Mouse (Mus musculus) G1E (cell line): ENCODE measurements at regions not wholly inside any gene's neighbourhood (a gene's known extent, or its start where the extent isn't known, plus 50 kb on each side); places are given as distances from the start of the nearest gene placed in this dataset.

ENCODE experiments used
- ATAC-seq: 2 replicates; pipeline ENCODE4 v1.8.0; 2016; ENCODE audit warnings: mild to moderate bottlenecking; ENCODE audit not compliant: insufficient number of reproducible peaks, poor library complexity, low FRiP score, severe bottlenecking; ENCODE audit errors: extremely low read depth
- DNase-seq: peaks from one replicate; pipeline ENCODE4 v3.0.0; 2012; ENCODE audit warnings: low spot score
- H3K27me3 ChIP-seq: 2 replicates; pipeline ENCODE4 v1.6.1; 2012; ENCODE audit warnings: mild to moderate bottlenecking, low read length, inconsistent platforms; ENCODE audit not compliant: insufficient read depth
- H3K36me3 ChIP-seq: replicated peaks from 2 replicates; pipeline ENCODE3; 2012; ENCODE audit warnings: mild to moderate bottlenecking, inconsistent platforms
- H3K4me1 ChIP-seq: 2 replicates; pipeline ENCODE4 v1.6.1; 2012; ENCODE audit warnings: low read depth, low read length, inconsistent platforms, mixed read lengths; ENCODE audit not compliant: insufficient read depth
- H3K4me3 ChIP-seq: 2 replicates; pipeline ENCODE4 v1.5.1; 2012; ENCODE audit warnings: low read depth, mild to moderate bottlenecking, inconsistent platforms, low read length, moderate library complexity, mixed read lengths
- H3K9me3 ChIP-seq: replicated peaks from 2 replicates; pipeline ENCODE4 v1.6.1; 2012; ENCODE audit warnings: inconsistent platforms
- CTCF ChIP-seq: IDR thresholded peaks from 2 replicates; pipeline ENCODE4 v1.5.1; 2012; ENCODE audit warnings: low read depth, low read length, inconsistent platforms, mixed read lengths
- GATA1 ChIP-seq: IDR thresholded peaks from 2 replicates; pipeline ENCODE4 v1.6.1; 2012; ENCODE audit warnings: borderline replicate concordance, low read length, inconsistent platforms, mixed read lengths
- GATA2 ChIP-seq: IDR thresholded peaks from 2 replicates; pipeline ENCODE4 v1.6.1; 2012; ENCODE audit warnings: low read depth, low read length, inconsistent platforms, borderline replicate concordance
- POLR2AphosphoS5 ChIP-seq: IDR thresholded peaks from 2 replicates; pipeline ENCODE4 v1.6.1; 2012; ENCODE audit warnings: low read depth, low read length, inconsistent platforms; ENCODE audit not compliant: insufficient replicate concordance
- TAL1 ChIP-seq: conservative IDR thresholded peaks from 2 replicates; pipeline ENCODE4 v1.6.1; 2012; ENCODE audit warnings: low read depth, low read length, inconsistent platforms, mixed read lengths

GRCm38 (mm10) chr7:72788261-72788660, 481.9 kb upstream of the Mctp2 start:
- no peaks in the 10 kb centered on the region for H3K4me1 ChIP-seq
- H3K36me3 ChIP-seq = no peaks in the 10 kb centered on the region
- no peaks in the 10 kb centered on the region for H3K27me3 ChIP-seq
- no peak overlapping the region for H3K4me3 ChIP-seq
- no peak for DNase-seq
- ATAC-seq = no peak
- TF ChIP-seq POLR2AphosphoS5 (no peak), GATA2 (no peak), GATA1 (no peak), CTCF (no peak), TAL1 (no peak)
- peaks cover 7% of the 10 kb centered on the region for H3K9me3 ChIP-seq

GRCm38 (mm10) chr7:72822142-72822541, 515.7 kb upstream of the Mctp2 start:
- H3K4me3 ChIP-seq = no peak overlapping the region
- no peak for ATAC-seq
- H3K9me3 ChIP-seq = no peaks in the 10 kb centered on the region; the same call in 1 of the 2 replicates
- H3K27me3 ChIP-seq = no peaks in the 10 kb centered on the region
- H3K4me1 ChIP-seq = no peaks in the 10 kb centered on the region
- H3K36me3 ChIP-seq = no peaks in the 10 kb centered on the region
- TF ChIP-seq CTCF (no peak), POLR2AphosphoS5 (no peak), TAL1 (no peak)
- DNase-seq = no peak

GRCm38 (mm10) chr7:72826597-72826996, 520.2 kb upstream of the Mctp2 start:
- H3K36me3 ChIP-seq = no peaks in the 10 kb centered on the region
- H3K9me3 ChIP-seq = peaks cover 3% of the 10 kb centered on the region
- no peaks in the 10 kb centered on the region for H3K4me1 ChIP-seq
- ATAC-seq (no peak), DNase-seq (no peak)
- TF ChIP-seq TAL1 = no peak
- no peaks in the 10 kb centered on the region for H3K27me3 ChIP-seq
- no peak overlapping the region for H3K4me3 ChIP-seq

GRCm38 (mm10) chr7:72835423-72835822, 529.0 kb upstream of the Mctp2 start:
- TF ChIP-seq GATA1 (no peak), TAL1 (no peak), GATA2 (no peak), POLR2AphosphoS5 (no peak), CTCF (no peak)
- H3K27me3 ChIP-seq = no peaks in the 10 kb centered on the region
- H3K4me1 ChIP-seq = no peaks in the 10 kb centered on the region
- DNase-seq (no peak), ATAC-seq (no peak)
- peaks cover 6% of the 10 kb centered on the region for H3K9me3 ChIP-seq
- H3K4me3 ChIP-seq = no peak overlapping the region
- H3K36me3 ChIP-seq = no peaks in the 10 kb centered on the region

- Histone ChIP-seq H3K4me1 (no peaks in the 10 kb centered on the region), H3K4me3 (no peak overlapping the region), H3K9me3 (peaks cover 6% of the 10 kb centered on the region), H3K27me3 (no peaks in the 10 kb centered on the region), H3K36me3 (no peaks in the 10 kb centered on the region)
- ATAC-seq (no peak), DNase-seq (no peak)
- TF ChIP-seq TAL1 (no peak), GATA1 (no peak), CTCF (no peak), POLR2AphosphoS5 (no peak), GATA2 (no peak)
These were observed 529.6 kb upstream of the Mctp2 start for GRCm38 (mm10) chr7:72836026-72836425.

GRCm38 (mm10) chr7:72836457-72836985, 530.1 kb upstream of the Mctp2 start:
- H3K9me3 ChIP-seq = peaks cover 6% of the 10 kb centered on the region
- no peaks in the 10 kb centered on the region for H3K36me3 ChIP-seq
- no peak overlapping the region for H3K4me3 ChIP-seq
- no peak for TF ChIP-seq GATA2
- no peak for TF ChIP-seq TAL1
- no peak for TF ChIP-seq GATA1
- TF ChIP-seq POLR2AphosphoS5 = no peak
- H3K27me3 ChIP-seq = no peaks in the 10 kb centered on the region
- no peak for ATAC-seq
- DNase-seq = no peak
- H3K4me1 ChIP-seq = no peaks in the 10 kb centered on the region

GRCm38 (mm10) chr7:72837992-72838655, 531.7 kb upstream of the Mctp2 start:
- H3K9me3 ChIP-seq = peaks cover 10% of the 10 kb centered on the region
- no peak overlapping the region for H3K4me3 ChIP-seq
- H3K4me1 ChIP-seq = no peaks in the 10 kb centered on the region
- H3K27me3 ChIP-seq = no peaks in the 10 kb centered on the region
- H3K36me3 ChIP-seq = no peaks in the 10 kb centered on the region
- TF ChIP-seq GATA2 = no peak
- no peak for TF ChIP-seq TAL1
- no peak for TF ChIP-seq CTCF
- DNase-seq (no peak), ATAC-seq (no peak)
